Mouse (Mus musculus): ENCODE results near the gene Enox1. TPM values are rescaled to one million over a fixed set of nuclear protein-coding genes. Genes with fewer than 3 reads are reported as not detected.

Gene Enox1
- total and polyA plus RNA-seq, 3 experiments: 0.23 to 0.80 (median 0.78) TPM

DNA sequence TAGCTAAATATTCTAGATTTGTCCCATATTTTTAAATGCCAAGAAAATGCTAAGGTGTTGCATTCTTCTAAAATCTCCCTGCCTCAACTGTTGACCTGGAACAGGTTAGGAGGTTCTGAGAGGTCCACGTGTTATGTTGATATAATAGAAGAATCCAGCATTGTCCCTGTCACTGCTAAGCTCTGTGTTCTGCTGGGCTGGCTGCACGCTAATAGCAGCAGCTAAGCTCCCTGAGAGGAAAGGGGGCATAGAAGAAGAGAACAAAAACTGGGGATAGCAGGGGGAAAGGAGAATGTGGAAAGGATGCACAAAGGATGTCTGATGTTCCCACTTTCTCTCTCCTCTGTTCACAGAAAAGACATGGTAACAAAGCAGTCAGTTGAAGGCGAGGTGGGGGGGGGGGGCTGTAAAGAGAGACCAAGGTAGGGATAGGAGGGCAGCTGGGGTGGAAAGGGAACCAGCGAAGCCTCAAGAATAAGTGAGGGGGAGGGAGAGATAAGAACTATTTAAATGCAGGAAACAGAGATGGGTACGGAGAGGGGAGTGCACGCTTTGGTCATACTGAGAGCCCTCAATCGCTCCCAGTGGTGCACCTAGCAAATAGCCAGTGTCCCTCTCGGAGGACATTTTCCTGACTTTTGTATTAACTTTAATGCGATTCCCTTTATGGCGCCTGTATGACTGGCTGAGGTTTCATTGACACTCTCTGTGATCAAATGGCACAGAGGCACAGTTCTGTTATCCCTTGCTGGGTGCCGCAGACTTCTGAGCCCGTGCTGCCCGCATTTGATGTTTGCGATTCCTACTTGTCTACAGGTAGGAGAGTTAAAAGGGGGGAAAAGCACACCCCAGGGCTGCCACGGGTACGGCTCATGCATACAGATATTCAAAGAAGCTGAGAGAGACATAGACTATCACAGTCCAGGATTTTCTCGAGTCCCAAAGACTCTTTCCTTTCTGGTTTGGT lies 110.5 kb downstream of the Enox1 start:
- Histone ChIP-seq H3K36me3 (ENCODE audit: control insufficient read depth, insufficient read depth, low read length) (no peaks in the 10 kb centered on the region), H3K4me1 (ENCODE audit: control insufficient read depth, insufficient read depth, low read length) (no peaks in the 10 kb centered on the region), H3K9ac (ENCODE audit: low read depth, low read length) (no peak overlapping the region), H3K27me3 (ENCODE audit: control insufficient read depth, insufficient read depth, low read length) (no peaks in the 10 kb centered on the region), H3K79me2 (replicated peaks; ENCODE audit: control insufficient read depth, insufficient read depth, low read length) (no peaks in the 10 kb centered on the region), H3K27ac (no peak overlapping the region), H3K4me3 (no peak overlapping the region)
- WGBS: 70% methylated on average over 17 of the region's 17 CpGs
- no peak for DNase-seq
- intact Hi-C loops (cut with DNase I): no loop called here
- TF ChIP-seq EP300 (IDR thresholded peaks at IDR 0.05; ENCODE audit: insufficient read depth, low read depth, low read length) (no peak), POLR2A (IDR thresholded peaks at IDR 0.05; ENCODE audit: insufficient read depth, low read depth, low read length) (no peak), CTCF (IDR thresholded peaks at IDR 0.05) (no peak)

DNA sequence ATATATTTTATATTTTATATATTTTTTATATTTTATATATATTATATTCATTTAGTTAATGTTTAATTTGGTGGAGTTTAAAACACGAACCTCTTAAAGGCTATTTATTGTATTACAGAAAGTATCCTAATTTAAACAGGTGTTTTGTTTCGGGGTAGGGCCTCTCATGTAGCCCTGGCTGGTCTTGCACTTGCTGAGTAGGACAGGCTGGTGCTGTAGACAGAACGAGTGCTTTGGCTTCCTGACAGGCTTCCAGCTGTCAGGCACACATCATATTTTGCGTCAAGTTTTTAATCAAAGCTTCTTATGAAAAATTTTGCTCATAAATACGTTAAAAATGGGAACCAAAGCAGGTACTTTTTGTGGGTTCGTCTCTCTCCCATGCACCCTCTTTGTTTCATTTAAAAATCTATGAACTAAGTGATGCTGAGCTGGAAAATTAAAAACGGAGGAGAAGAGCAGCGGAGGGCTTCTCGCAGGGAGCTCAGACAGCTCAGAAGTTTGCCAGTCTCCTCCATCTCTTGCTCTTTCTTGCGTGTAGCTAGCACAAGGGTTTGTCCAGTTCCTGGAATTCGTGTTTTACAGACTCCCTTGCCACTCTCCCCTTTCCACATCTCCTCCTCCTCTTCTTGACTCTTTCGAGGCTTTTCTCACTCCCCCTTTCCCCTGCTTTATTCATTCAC lies 115.8 kb downstream of the Enox1 start:
- no peak overlapping the region for H3K27ac ChIP-seq
- no peaks in the 10 kb centered on the region for H3K27me3 ChIP-seq (ENCODE audit: control insufficient read depth, insufficient read depth, low read length)
- WGBS: 62% methylated on average over 12 of the region's 12 CpGs
- TF ChIP-seq EP300 (IDR thresholded peaks at IDR 0.05; ENCODE audit: insufficient read depth, low read depth, low read length) (no peak), POLR2A (IDR thresholded peaks at IDR 0.05; ENCODE audit: insufficient read depth, low read depth, low read length) (no peak), CTCF (IDR thresholded peaks at IDR 0.05) (no peak)
- H3K79me2 ChIP-seq (replicated peaks; ENCODE audit: control insufficient read depth, insufficient read depth, low read length): no peaks in the 10 kb centered on the region
- no peak for DNase-seq
- no peak overlapping the region for H3K4me3 ChIP-seq
- intact Hi-C loops (cut with DNase I): no loop called here
- H3K36me3 ChIP-seq (ENCODE audit: control insufficient read depth, insufficient read depth, low read length): no peaks in the 10 kb centered on the region
- H3K4me1 ChIP-seq (ENCODE audit: control insufficient read depth, insufficient read depth, low read length): no peaks in the 10 kb centered on the region
- H3K9ac ChIP-seq (ENCODE audit: low read depth, low read length): no peak overlapping the region

- no peak for DNase-seq
- no peaks in the 10 kb centered on the region for H3K36me3 ChIP-seq (ENCODE audit: control insufficient read depth, insufficient read depth, low read length)
- intact Hi-C loops (cut with DNase I): no loop called here
- no peak overlapping the region for H3K9ac ChIP-seq (ENCODE audit: low read depth, low read length)
- TF ChIP-seq POLR2A (IDR thresholded peaks at IDR 0.05; ENCODE audit: insufficient read depth, low read depth, low read length) (no peak), CTCF (IDR thresholded peaks at IDR 0.05) (no peak), EP300 (IDR thresholded peaks at IDR 0.05; ENCODE audit: insufficient read depth, low read depth, low read length) (no peak)
- no peaks in the 10 kb centered on the region for H3K27me3 ChIP-seq (ENCODE audit: control insufficient read depth, insufficient read depth, low read length)
- H3K27ac ChIP-seq: no peak overlapping the region
- no peaks in the 10 kb centered on the region for H3K79me2 ChIP-seq (replicated peaks; ENCODE audit: control insufficient read depth, insufficient read depth, low read length)
- no peak overlapping the region for H3K4me3 ChIP-seq
- WGBS: 60% methylated on average over 13 of the region's 13 CpGs
- no peaks in the 10 kb centered on the region for H3K4me1 ChIP-seq (ENCODE audit: control insufficient read depth, insufficient read depth, low read length)
Measured at GRCm38 (mm10) chr14:77272931-77273446, 116.4 kb downstream of the Enox1 start.

GRCm38 (mm10) chr14:77273721-77274120 lies 117.2 kb downstream of the Enox1 start:
- WGBS: 79% methylated on average over 6 of the region's 6 CpGs
- DNase-seq: no peak
- Histone ChIP-seq H3K79me2 (replicated peaks; ENCODE audit: control insufficient read depth, insufficient read depth, low read length) (no peaks in the 10 kb centered on the region), H3K4me3 (no peak overlapping the region), H3K36me3 (ENCODE audit: control insufficient read depth, insufficient read depth, low read length) (no peaks in the 10 kb centered on the region), H3K4me1 (ENCODE audit: control insufficient read depth, insufficient read depth, low read length) (no peaks in the 10 kb centered on the region), H3K27ac (no peak overlapping the region), H3K27me3 (ENCODE audit: control insufficient read depth, insufficient read depth, low read length) (no peaks in the 10 kb centered on the region), H3K9ac (ENCODE audit: low read depth, low read length) (no peak overlapping the region)
- no peak for TF ChIP-seq EP300 (IDR thresholded peaks at IDR 0.05; ENCODE audit: insufficient read depth, low read depth, low read length)
- TF ChIP-seq CTCF (IDR thresholded peaks at IDR 0.05): no peak
- TF ChIP-seq POLR2A (IDR thresholded peaks at IDR 0.05; ENCODE audit: insufficient read depth, low read depth, low read length): no peak
- intact Hi-C loops (cut with DNase I): no loop called here

DNA sequence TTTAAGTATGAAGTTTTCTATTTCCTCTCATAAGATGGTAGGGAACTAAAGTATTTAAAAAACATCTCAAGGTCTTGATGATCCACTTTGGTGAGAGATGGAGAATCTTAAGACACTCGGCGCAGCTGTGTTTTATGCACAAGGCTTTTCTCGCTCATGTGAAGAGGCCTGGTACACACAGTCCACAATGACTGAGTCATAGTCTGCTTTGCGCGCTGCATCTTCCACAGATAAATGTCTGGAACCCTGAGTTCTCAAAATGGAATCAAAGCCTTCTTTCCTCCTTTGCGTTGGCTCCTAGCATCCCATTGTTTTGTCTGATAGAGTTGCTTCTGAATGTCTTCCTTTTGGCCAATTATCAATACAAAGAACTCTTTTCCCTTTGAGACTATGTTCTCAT lies 119.0 kb downstream of the Enox1 start:
- 91% methylated on average over 6 of the region's 6 CpGs for WGBS
- Histone ChIP-seq H3K27ac (no peak overlapping the region), H3K4me1 (ENCODE audit: control insufficient read depth, insufficient read depth, low read length) (no peaks in the 10 kb centered on the region), H3K27me3 (ENCODE audit: control insufficient read depth, insufficient read depth, low read length) (no peaks in the 10 kb centered on the region), H3K4me3 (no peak overlapping the region), H3K9ac (ENCODE audit: low read depth, low read length) (no peak overlapping the region), H3K36me3 (ENCODE audit: control insufficient read depth, insufficient read depth, low read length) (no peaks in the 10 kb centered on the region), H3K79me2 (replicated peaks; ENCODE audit: control insufficient read depth, insufficient read depth, low read length) (no peaks in the 10 kb centered on the region)
- intact Hi-C loops (cut with DNase I): no loop called here
- TF ChIP-seq POLR2A (IDR thresholded peaks at IDR 0.05; ENCODE audit: insufficient read depth, low read depth, low read length) (no peak), CTCF (IDR thresholded peaks at IDR 0.05) (no peak), EP300 (IDR thresholded peaks at IDR 0.05; ENCODE audit: insufficient read depth, low read depth, low read length) (no peak)
- no peak for DNase-seq
